Mouse (Mus musculus): ENCODE data around the gene Lingo2.

DNA sequence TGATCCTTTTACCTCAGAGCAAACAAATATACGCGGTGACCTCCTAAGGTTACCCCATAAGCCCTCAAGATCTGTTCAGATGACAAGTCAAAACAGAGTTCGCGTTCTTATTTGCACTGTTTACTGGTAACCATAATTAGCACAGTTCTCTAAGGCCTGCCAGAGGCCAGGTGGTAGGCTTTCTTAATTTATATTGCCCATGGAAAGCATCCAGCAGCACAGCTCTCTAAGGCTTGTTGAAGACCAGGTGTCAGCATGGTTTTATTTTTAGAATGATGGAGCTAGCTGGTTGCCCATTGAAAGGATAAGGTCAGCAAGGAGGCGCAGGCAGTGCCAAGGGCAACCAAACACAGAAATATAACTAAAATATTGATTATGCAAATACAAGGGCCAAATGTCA is 1190.4 kb downstream of the Lingo2 start:
- no peak for TF ChIP-seq CTCF (IDR thresholded peaks at IDR 0.05)
- no peak for TF ChIP-seq EP300 (IDR thresholded peaks at IDR 0.05)
